Mouse (Mus musculus) right cerebral cortex, postnatal 36 days (tissue): ENCODE data around the gene Me1.

ENCODE experiments used
- DNase-seq, 2 experiments: peaks; one replicate each; pipeline ENCODE4 v3.0.0; 2022; ENCODE audit warnings: low spot score in 2 of 2, mixed read lengths in 1 of 2

Gene Me1

GRCm38 (mm10) chr9:86549637-86550162 is 146.1 kb downstream of the Me1 start:
- DNase-seq: no peak

DNA sequence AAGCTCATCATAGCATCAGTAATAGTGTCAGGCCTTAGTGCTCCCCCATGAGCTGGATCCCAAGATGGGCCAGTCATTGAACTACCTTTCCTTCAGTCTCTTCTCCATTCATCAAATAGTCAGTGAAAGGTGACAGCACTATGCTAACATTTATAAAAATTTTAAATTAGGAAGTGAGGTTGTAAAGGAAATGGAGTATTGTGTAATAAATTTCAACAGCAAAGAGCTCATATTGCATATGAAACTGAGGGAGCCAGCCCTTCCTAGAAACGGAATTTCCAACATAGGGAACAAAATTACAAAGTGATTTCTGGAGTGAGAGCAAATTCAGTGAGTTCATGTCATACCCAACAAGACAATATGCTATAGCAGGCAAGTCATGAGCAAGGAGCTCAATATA is 151.2 kb downstream of the Me1 start:
- no peak for DNase-seq

DNA sequence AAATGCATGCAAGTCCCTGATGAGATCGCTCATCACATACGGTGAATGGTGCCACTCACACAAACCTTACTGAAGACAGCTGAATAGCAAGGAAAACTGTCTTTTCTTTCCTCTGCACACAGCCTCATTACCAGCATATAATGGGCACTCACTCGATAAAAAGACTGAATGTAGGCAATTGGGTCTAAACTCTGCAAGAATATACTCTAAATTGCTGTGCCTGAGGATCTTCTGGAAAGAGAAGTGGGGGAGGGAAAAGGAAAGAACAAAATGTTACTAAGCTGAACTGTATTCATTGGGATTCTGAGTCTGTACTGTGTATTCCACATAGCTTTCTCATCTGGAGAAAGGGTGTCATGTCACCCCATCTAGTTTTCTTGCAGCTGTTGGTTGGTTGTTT is 152.3 kb downstream of the Me1 start:
- no peak for DNase-seq

- DNase-seq: no peak
These were observed 161.7 kb downstream of the Me1 start for GRCm38 (mm10) chr9:86534071-86534470.
